Mouse (Mus musculus): ENCODE results near the gene Rin1. TPM values are rescaled to one million over a fixed set of nuclear protein-coding genes. Genes with fewer than 3 reads are reported as not detected.

The Rin1 gene
- polyA plus RNA-seq, 1 experiment from 2014 or later: 39.4 TPM

GRCm38 (mm10) chr19:5039301-5040114, 10.8 kb upstream of the Rin1 start:
- DNase-seq (ENCODE audit: low read depth, low spot score): no peak
- ATAC-seq: no peak
- TF ChIP-seq CTCF (IDR thresholded peaks at IDR 0.05): no peak
- no peaks in the 10 kb centered on the region for H3K27me3 ChIP-seq
- in situ Hi-C loops (cut with MboI; ENCODE audit: low pct_unique_long_range_greater_than_20kb): no loop called here
- CTCF ChIA-PET: interaction anchor here (1.0 to 3.6 kb wide), 8 partner anchors 8 to 77 kb away, joined by 3 to 29 read pairs (median 4); partner anchors contain the start of genes Rin1 and Yif1a
- POLR2A ChIA-PET: interaction anchor here (0.7 to 2.4 kb wide), 4 partner anchors 8 to 27 kb away, joined by 3 to 14 read pairs (median 4); no protein-coding TSS in a partner anchor

DNA sequence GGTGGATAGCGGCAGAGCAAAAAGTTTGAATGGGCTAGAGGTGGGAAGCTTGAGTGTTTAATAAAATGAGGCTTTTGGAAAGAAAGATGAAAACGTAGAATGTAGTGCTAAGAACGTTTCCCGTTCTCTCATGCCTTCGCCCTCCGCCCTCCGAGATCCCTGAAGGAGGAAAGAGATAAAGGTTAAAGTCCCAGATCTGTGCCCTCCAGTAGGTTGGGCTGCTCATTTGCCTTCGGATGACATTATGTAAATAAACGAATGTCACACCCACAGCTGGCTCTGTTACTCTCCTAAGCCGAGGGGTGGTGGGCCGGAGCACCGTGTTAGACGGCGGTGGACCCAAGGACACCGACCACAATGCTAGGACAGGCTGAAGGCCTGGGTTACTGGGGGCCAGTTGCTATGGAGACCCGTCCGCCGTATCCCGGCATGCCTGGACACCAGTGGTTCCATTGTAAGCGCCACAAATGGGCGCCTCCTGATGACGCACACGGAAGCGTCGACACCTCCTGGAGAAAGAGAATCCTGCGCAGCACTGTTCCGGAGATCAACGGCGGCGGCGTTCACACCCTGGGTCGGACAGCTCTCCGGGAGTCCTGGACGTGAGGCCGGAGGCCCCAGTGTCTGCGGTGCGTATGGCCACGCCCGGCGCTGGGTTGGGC, 9.3 kb upstream of the Rin1 start, which contains the start of gene Brms1:
Brms1 (plus strand) TSS at position 493 of the 662 bp plus-strand sequence.
- in situ Hi-C loops (cut with MboI; ENCODE audit: low pct_unique_long_range_greater_than_20kb): no loop called here
- no peaks in the 10 kb centered on the region for H3K27me3 ChIP-seq
- peak; percentile 40 for ATAC-seq
- no peak for TF ChIP-seq CTCF (IDR thresholded peaks at IDR 0.05)
- ChIA-PET POLR2A (interaction anchor here (0.6 to 1.1 kb wide), 2 partner anchors 9 to 648 kb away, joined by 4 to 5 read pairs; no protein-coding TSS in a partner anchor), CTCF (interaction anchor here (1.2 to 3.6 kb wide), 4 partner anchors 11 to 78 kb away, joined by 3 to 29 read pairs (median 4); partner anchors contain the start of gene Rin1)
- no peak for DNase-seq (ENCODE audit: low read depth, low spot score)

DNA sequence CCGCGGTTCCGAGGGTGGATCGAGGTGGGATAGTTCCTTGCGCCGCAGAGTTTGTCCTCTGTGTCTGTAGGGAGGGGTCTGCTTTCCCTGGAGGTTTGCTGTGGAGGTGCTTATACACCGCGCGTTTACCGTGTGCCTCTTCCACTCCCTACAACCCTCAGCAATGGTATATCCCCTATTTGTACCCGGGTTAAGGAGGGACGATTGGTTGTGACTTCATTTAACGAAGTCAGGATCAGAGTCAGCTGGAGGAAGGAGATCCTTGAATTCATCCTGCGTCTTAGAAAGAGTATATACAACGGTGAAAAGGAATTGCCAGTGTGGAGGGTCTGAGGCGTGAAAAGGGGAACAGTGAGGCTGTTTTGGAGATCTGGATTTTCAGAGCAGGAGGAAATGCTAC, 8.7 kb upstream of the Rin1 start:
- in situ Hi-C loops (cut with MboI; ENCODE audit: low pct_unique_long_range_greater_than_20kb): no loop called here
- ATAC-seq (no peak), DNase-seq (ENCODE audit: low read depth, low spot score) (no peak)
- H3K27me3 ChIP-seq: no peaks in the 10 kb centered on the region
- TF ChIP-seq CTCF (IDR thresholded peaks at IDR 0.05): no peak
- CTCF ChIA-PET: interaction anchor here (1.2 to 3.6 kb wide), 2 partner anchors 10 to 25 kb away, joined by 3 to 29 read pairs; partner anchors contain the start of gene Rin1
- POLR2A ChIA-PET: interaction anchor here (0.6 to 1.1 kb wide), 2 partner anchors 8 to 649 kb away, joined by 4 to 5 read pairs; no protein-coding TSS in a partner anchor

- in situ Hi-C loops (cut with MboI; ENCODE audit: low pct_unique_long_range_greater_than_20kb): no loop called here
- no peak for DNase-seq (ENCODE audit: low read depth, low spot score)
- ChIA-PET CTCF (interaction anchor here (0.8 kb wide), 2 partner anchors 9 to 10 kb away, joined by 3 read pairs; no protein-coding TSS in a partner anchor), POLR2A (no interaction called here)
- H3K27me3 ChIP-seq: no peaks in the 10 kb centered on the region
- no peak for ATAC-seq
- TF ChIP-seq CTCF (IDR thresholded peaks at IDR 0.05): no peak
Observed at GRCm38 (mm10) chr19:5045531-5045930, 4.8 kb upstream of the Rin1 start.

GRCm38 (mm10) chr19:5048138-5049056, 1.9 kb upstream of the Rin1 start:
- no peaks in the 10 kb centered on the region for H3K27me3 ChIP-seq
- in situ Hi-C loops (cut with MboI; ENCODE audit: low pct_unique_long_range_greater_than_20kb): no loop called here
- POLR2A ChIA-PET: interaction anchor here (1.3 kb wide), 1 partner anchor 10 kb away, joined by 3 read pairs; the partner anchor contains the start of genes AC124502.3 and B4gat1

GRCm38 (mm10) chr19:5049325-5049724, 956 bp upstream of the Rin1 start:
- POLR2A ChIA-PET: interaction anchor here (0.8 kb wide), 1 partner anchor 8 kb away, joined by 5 read pairs; the partner anchor contains the start of gene Brms1
- in situ Hi-C loops (cut with MboI; ENCODE audit: low pct_unique_long_range_greater_than_20kb): no loop called here
- CTCF ChIA-PET: interaction anchor here (1.5 to 4.3 kb wide), 2 partner anchors 25 to 30 kb away, joined by 4 to 16 read pairs; no protein-coding TSS in a partner anchor
- DNase-seq (ENCODE audit: low read depth, low spot score): no peak
- H3K27me3 ChIP-seq: no peaks in the 10 kb centered on the region
- TF ChIP-seq CTCF (IDR thresholded peaks at IDR 0.05): no peak
- no peak for ATAC-seq

More at GRCm38 (mm10) chr19:5048138-5049056, 1.9 kb upstream of the Rin1 start:
- TF ChIP-seq CTCF (IDR thresholded peaks at IDR 0.05): no peak
- CTCF ChIA-PET: interaction anchor here (0.9 to 4.3 kb wide), 4 partner anchors 10 to 31 kb away, joined by 3 to 16 read pairs (median 4); partner anchors contain the start of genes AC124502.3 and B4gat1
- DNase-seq (ENCODE audit: low read depth, low spot score) (no peak), ATAC-seq (no peak)

DNA sequence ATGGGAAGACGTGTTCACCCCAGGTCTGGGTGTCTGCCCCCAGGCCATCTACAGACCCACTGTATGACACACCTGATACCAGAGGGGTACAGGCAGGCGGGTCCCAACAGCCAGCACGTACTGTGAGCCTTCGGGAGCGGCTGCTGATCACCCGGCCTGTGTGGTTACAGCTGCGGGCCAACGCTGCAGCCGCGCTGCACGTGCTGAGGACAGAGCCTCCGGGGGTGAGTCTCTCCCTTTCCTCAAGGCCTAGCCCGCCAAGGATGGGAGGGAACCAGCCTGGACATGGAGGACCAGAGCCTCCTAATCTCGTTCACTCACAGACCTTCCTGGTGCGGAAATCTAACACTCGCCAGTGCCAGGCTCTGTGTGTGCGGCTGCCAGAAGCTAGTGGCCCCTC, 750 bp downstream of the Rin1 start:
- POLR2A ChIA-PET: interaction anchor here (1.4 to 2.3 kb wide), 5 partner anchors 12 to 36 kb away, joined by 3 to 14 read pairs (median 5); partner anchors contain the start of genes AC124502.3 and B4gat1
- CTCF ChIA-PET: interaction anchor here (0.8 to 5.0 kb wide), 14 partner anchors 11 to 203 kb away, joined by 3 to 32 read pairs (median 4); partner anchors contain the start of genes AC124502.3, B4gat1, Brms1 and Slc29a2
- no peak for TF ChIP-seq CTCF (IDR thresholded peaks at IDR 0.05)
- H3K27me3 ChIP-seq: no peaks in the 10 kb centered on the region
- DNase-seq (ENCODE audit: low read depth, low spot score) (no peak), ATAC-seq (peak; percentile 6)
- in situ Hi-C loops (cut with MboI; ENCODE audit: low pct_unique_long_range_greater_than_20kb): no loop called here

DNA sequence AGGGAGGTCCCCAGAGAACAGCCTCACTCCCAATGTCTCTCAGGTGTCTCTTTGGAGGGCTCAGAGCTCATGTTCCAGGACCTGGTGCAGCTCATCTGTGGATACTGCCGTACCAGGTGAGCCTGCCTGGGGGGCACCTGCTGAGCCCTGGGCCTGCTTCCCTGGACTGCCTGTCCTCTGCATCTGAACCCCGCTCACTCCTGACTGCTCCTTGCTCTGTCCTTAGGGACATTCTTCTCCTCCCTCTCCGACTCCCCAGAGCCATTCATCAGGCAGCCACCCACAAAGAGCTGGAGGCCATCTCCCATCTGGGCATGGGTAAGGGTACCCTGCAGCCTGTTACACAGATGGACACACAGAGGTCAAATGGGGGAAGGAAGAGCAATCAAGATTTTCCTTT, 1.2 kb downstream of the Rin1 start:
- TF ChIP-seq CTCF (IDR thresholded peaks at IDR 0.05): no peak
- CTCF ChIA-PET: interaction anchor here (0.9 to 5.0 kb wide), 13 partner anchors 9 to 202 kb away, joined by 3 to 32 read pairs (median 5); partner anchors contain the start of genes AC124502.3, B4gat1, Brms1 and Yif1a
- in situ Hi-C loops (cut with MboI; ENCODE audit: low pct_unique_long_range_greater_than_20kb): no loop called here
- no peak for ATAC-seq
- DNase-seq (ENCODE audit: low read depth, low spot score): no peak
- no peaks in the 10 kb centered on the region for H3K27me3 ChIP-seq
- POLR2A ChIA-PET: interaction anchor here (1.4 to 2.3 kb wide), 6 partner anchors 9 to 37 kb away, joined by 3 to 14 read pairs (median 4); partner anchors contain the start of genes AC124502.3 and B4gat1
